Mouse (Mus musculus): Measurements from ENCODE around the gene Adipor2. TPM values are rescaled to one million over a fixed set of nuclear protein-coding genes. Genes with fewer than 3 reads are reported as not detected.
"Not testable (repeated sequence)": the region's sequence is repeated elsewhere in the genome, so short reads cannot be mapped to it uniquely, and the experiment has no call there.

The Adipor2 gene
- total RNA-seq, 2 experiments from 2014 or later: 71.4 to 86.5 TPM

GRCm38 (mm10) chr6:119392836-119393235 is 24.7 kb downstream of the Adipor2 start:
- no peak for DNase-seq

- DNase-seq: no peak
These were observed 26.8 kb downstream of the Adipor2 start for GRCm38 (mm10) chr6:119390728-119391127.

- DNase-seq: no peak
These were observed 28.4 kb downstream of the Adipor2 start for GRCm38 (mm10) chr6:119389089-119389488.

GRCm38 (mm10) chr6:119388650-119389012 is 28.9 kb downstream of the Adipor2 start:
- DNase-seq: peak; percentile 97 to 98

- peak; percentile 37 to 66 for DNase-seq
These were observed 29.5 kb downstream of the Adipor2 start for GRCm38 (mm10) chr6:119387801-119388649.

GRCm38 (mm10) chr6:119386821-119387220 is 30.7 kb downstream of the Adipor2 start:
- DNase-seq: no peak

- DNase-seq: no peak
These were observed 31.1 kb downstream of the Adipor2 start for GRCm38 (mm10) chr6:119386421-119386820.

- no peak for DNase-seq
These were observed 31.8 kb downstream of the Adipor2 start for GRCm38 (mm10) chr6:119385668-119386067.

GRCm38 (mm10) chr6:119378631-119379030 is 38.9 kb downstream of the Adipor2 start:
- no peak for DNase-seq

GRCm38 (mm10) chr6:119377613-119378012 is 39.9 kb downstream of the Adipor2 start:
- peak in 1 of 2 experiments; percentile 21 for DNase-seq

GRCm38 (mm10) chr6:119375035-119375434 is 42.5 kb downstream of the Adipor2 start:
- DNase-seq: no peak

- no peak for DNase-seq
These were observed 44.4 kb downstream of the Adipor2 start for GRCm38 (mm10) chr6:119373000-119373705.

- DNase-seq: no peak
These were observed 45.3 kb downstream of the Adipor2 start for GRCm38 (mm10) chr6:119372237-119372636.

GRCm38 (mm10) chr6:119371624-119372023 is 45.9 kb downstream of the Adipor2 start:
- DNase-seq: no peak

GRCm38 (mm10) chr6:119367382-119367781 is 50.1 kb downstream of the Adipor2 start:
- DNase-seq: peak in 1 of 2 experiments; percentile 15

GRCm38 (mm10) chr6:119366800-119367199 is 50.7 kb downstream of the Adipor2 start:
- DNase-seq: not testable (repeated sequence)

GRCm38 (mm10) chr6:119363593-119363992 is 53.9 kb downstream of the Adipor2 start:
- DNase-seq: no peak

GRCm38 (mm10) chr6:119360925-119361702 is 56.4 kb downstream of the Adipor2 start:
- DNase-seq: no peak

GRCm38 (mm10) chr6:119360250-119360649 is 57.3 kb downstream of the Adipor2 start:
- not testable (repeated sequence) for DNase-seq

GRCm38 (mm10) chr6:119358020-119358571 is 59.4 kb downstream of the Adipor2 start:
- no peak for DNase-seq

GRCm38 (mm10) chr6:119352501-119352900 is 65.0 kb downstream of the Adipor2 start:
- DNase-seq: no peak

GRCm38 (mm10) chr6:119351656-119352055 is 65.8 kb downstream of the Adipor2 start:
- no peak for DNase-seq

Data from heart, adult 18-20 months (tissue).